Mouse (Mus musculus) lung, adult 2 months (tissue): ENCODE measurements around the gene Rnf43.

Source experiments
- CTCF ChIP-seq: fragments of 200-500 bp; IDR thresholded peaks from 2 replicates; pipeline ENCODE4 v1.5.1; 2011; ENCODE audit warnings: mild to moderate bottlenecking, low read length, control low read depth; ENCODE audit not compliant: insufficient read depth
- POLR2A ChIP-seq: fragments of 200-500 bp; IDR thresholded peaks from 2 replicates; pipeline ENCODE4 v1.6.1; 2011; ENCODE audit warnings: low read depth, mild to moderate bottlenecking, control low read depth, low read length, borderline replicate concordance; ENCODE audit errors: extremely low read depth

- TF ChIP-seq CTCF, result no peak
- TF ChIP-seq POLR2A, result no peak
Measured at GRCm38 (mm10) chr11:87743691-87744090, 81.2 kb downstream of the Rnf43 start.
